Mouse (Mus musculus) natural killer cell, adult 2 months (primary cell): Measurements from ENCODE around the gene Ift122.
"Not testable (repeated sequence)": the region's sequence is repeated elsewhere in the genome, so short reads cannot be mapped to it uniquely, and the experiment has no call there.

Source experiments
- DNase-seq, 2 experiments: peaks; one replicate each; pipeline ENCODE4 v3.0.0; 2022; ENCODE audit warnings: low spot score in 2 of 2

The Ift122 gene

GRCm38 (mm10) chr6:115846640-115847411, 6.4 kb upstream of the Ift122 start:
- peak; percentile 47 to 75 for DNase-seq

GRCm38 (mm10) chr6:115848598-115849304, 4.5 kb upstream of the Ift122 start:
- no peak for DNase-seq

- DNase-seq = peak in 1 of 2 experiments; percentile 34
These were observed 702 bp upstream of the Ift122 start for GRCm38 (mm10) chr6:115852446-115853090.

- DNase-seq = no peak
These were observed 715 bp downstream of the Ift122 start for GRCm38 (mm10) chr6:115853985-115854384.

GRCm38 (mm10) chr6:115854432-115854831, 1.2 kb downstream of the Ift122 start:
- DNase-seq = peak; percentile 3 to 23

GRCm38 (mm10) chr6:115855733-115856360, 2.6 kb downstream of the Ift122 start:
- no peak for DNase-seq

GRCm38 (mm10) chr6:115856361-115856745, 3.1 kb downstream of the Ift122 start:
- DNase-seq = no peak

- DNase-seq = no peak
These were observed 6.0 kb downstream of the Ift122 start for GRCm38 (mm10) chr6:115859258-115859657.

GRCm38 (mm10) chr6:115860027-115860556, 6.8 kb downstream of the Ift122 start:
- no peak for DNase-seq

GRCm38 (mm10) chr6:115863340-115863841, 10.1 kb downstream of the Ift122 start:
- DNase-seq = no peak

GRCm38 (mm10) chr6:115865246-115865645, 12.0 kb downstream of the Ift122 start:
- no peak for DNase-seq

GRCm38 (mm10) chr6:115867157-115867556, 13.9 kb downstream of the Ift122 start:
- DNase-seq = not testable (repeated sequence)

- not testable (repeated sequence) for DNase-seq
These were observed 18.0 kb downstream of the Ift122 start for GRCm38 (mm10) chr6:115871318-115871717.

GRCm38 (mm10) chr6:115877239-115877638, 24.0 kb downstream of the Ift122 start:
- DNase-seq = no peak

GRCm38 (mm10) chr6:115878694-115879093, 25.4 kb downstream of the Ift122 start:
- no peak for DNase-seq

- DNase-seq = no peak
These were observed 26.5 kb downstream of the Ift122 start for GRCm38 (mm10) chr6:115879736-115880135.

GRCm38 (mm10) chr6:115880751-115881150, 27.5 kb downstream of the Ift122 start:
- no peak for DNase-seq

GRCm38 (mm10) chr6:115884018-115884417, 30.7 kb downstream of the Ift122 start:
- DNase-seq = no peak

GRCm38 (mm10) chr6:115886894-115887293, 33.6 kb downstream of the Ift122 start:
- no peak for DNase-seq

GRCm38 (mm10) chr6:115888296-115888695, 35.0 kb downstream of the Ift122 start:
- DNase-seq = peak in 1 of 2 experiments; percentile 17

GRCm38 (mm10) chr6:115890601-115891000, 37.3 kb downstream of the Ift122 start:
- DNase-seq = no peak

- no peak for DNase-seq
These were observed 37.8 kb downstream of the Ift122 start for GRCm38 (mm10) chr6:115891061-115891460.
